Mouse (Mus musculus) frontal cortex, postnatal 25 days (tissue): ENCODE results near the gene Olfr772.
"Not testable (repeated sequence)": the region's sequence is repeated elsewhere in the genome, so short reads cannot be mapped to it uniquely, and the experiment has no call there.

ENCODE experiments used
- DNase-seq, 2 experiments: peaks; one replicate each; pipeline ENCODE4 v3.0.0; 2022; ENCODE audit warnings: low spot score in 2 of 2

The Olfr772 gene

DNA sequence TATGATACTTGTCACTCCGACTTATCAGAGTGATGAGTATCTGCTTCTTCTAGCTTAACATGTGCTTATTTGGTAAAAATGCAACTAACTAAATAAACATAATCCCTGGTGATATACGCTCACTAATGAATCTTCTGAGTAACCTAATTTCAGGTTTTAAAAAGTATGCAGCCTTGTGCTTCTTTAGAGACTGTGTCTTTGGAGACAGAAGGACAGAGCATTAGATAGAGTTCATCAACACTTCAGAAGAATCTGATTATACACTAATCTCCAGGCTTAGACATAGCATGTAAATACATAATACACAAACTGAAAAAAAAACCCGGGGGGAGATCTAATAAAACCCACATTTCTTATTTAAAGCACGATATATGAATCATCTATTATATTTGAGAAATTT lies at the start of gene Olfr772:
Olfr772 (minus strand) TSS at position 101 of the 400 bp plus-strand sequence.
- DNase-seq: not testable (repeated sequence)

DNA sequence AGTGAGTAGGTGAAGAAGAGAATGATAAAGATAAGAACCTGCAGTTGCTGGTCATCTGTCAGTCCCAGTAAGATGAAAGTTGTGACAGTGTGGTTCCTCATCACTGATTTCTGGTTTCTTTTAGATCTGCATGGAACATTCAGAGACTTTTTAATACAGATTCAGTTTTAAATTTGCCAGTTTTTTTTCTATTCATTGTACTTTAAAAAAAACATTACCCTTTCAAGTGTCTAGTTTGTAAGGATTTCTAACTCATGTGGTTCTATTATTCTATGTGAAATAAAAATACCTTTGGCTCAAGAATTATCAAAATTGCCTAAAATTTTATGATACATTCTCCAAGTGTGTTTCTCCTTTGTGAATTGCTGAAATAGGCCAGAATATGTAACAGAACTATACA lies 9.6 kb upstream of the Olfr772 start, which contains the start of gene Olfr773:
Olfr773 (minus strand) TSS at position 101 of the 400 bp plus-strand sequence.
- DNase-seq: not testable (repeated sequence)

DNA sequence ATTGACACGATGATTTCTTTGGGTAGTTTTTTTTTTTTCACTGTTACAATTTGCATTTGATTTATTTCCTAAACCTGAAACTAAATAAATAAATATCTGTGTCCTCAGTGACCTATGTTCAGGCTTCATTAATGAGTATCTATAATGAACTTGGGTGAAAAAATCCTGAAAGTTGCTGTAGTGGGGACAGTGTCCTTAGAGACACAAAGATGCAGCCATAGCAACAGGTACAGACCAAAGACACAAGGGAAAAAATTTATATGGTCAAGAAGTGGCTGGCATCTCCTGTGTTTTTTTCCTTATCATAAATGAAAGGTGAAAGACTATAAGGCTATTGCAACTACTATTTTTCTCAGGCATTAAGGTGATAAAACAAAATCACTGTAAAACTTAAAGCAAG lies 13.1 kb downstream of the Olfr772 start, which contains the start of gene Olfr771:
Olfr771 (minus strand) TSS at position 101 of the 400 bp plus-strand sequence.
- DNase-seq: no peak

DNA sequence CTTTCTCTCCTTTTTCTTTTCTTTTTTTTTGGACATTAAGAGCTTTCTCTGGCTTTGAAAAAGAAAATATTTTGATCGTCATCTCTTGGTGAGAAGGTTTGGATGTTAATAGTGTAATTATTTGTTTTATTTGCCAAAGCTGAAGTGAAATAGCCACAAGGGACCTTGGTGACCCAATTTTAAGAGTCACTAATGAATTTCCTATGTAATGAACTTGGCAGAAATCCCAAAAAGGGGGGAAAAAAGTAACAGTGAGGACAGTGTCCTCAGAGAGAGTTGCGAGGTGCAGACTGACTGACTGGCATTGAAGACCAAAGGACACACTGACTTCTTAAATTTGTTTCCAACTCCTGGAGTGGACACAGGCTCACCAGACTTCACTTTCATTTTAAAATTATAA lies 38.8 kb downstream of the Olfr772 start, which contains the start of gene Olfr770:
Olfr770 (minus strand) TSS at position 101 of the 400 bp plus-strand sequence.
- no peak for DNase-seq
